Mouse (Mus musculus): ENCODE data around the gene Abcc10. TPM values are rescaled to one million over a fixed set of nuclear protein-coding genes. Genes with fewer than 3 reads are reported as not detected.

Abcc10 gene
- total and polyA plus RNA-seq, 3 experiments, result 1.1 to 4.1 (median 3.8) TPM

DNA sequence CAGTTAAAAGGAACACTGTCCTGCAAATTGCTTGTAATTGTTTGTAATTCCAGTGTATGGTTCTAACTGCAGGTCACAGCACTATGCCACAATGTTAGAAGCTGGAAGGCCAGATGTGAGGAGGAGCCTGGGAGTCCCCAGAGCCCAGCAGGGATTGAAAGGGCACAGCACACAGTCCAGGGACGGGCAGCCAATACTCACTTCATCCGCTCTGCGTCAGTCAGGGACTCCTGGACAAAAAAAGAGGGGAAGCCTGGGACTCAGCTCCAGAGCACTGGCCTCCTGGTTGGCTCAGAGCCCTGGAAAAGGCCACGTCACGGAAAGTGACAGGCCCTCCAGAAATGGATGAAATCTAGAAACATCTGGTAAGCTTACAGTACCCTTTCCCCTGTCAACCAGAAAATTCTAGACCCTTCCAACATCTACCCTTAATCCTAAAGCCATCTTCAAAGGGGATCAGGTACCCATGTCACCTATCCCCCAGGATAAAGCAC is 65.9 kb downstream of the Abcc10 start:
- TF ChIP-seq TCF12 (IDR thresholded peaks at IDR 0.05; ENCODE audit: low read depth, low read length), result no peak
- no peak for TF ChIP-seq RAD21 (IDR thresholded peaks at IDR 0.05; ENCODE audit: low read depth, low read length)
- TF ChIP-seq GABPA (IDR thresholded peaks at IDR 0.05; ENCODE audit: insufficient replicate concordance, low read depth, low read length), result no peak
- TF ChIP-seq ETS1 (conservative IDR thresholded peaks at IDR 0.05; ENCODE audit: low read depth, low read length), result no peak
- TF ChIP-seq KAT2A (IDR thresholded peaks at IDR 0.05; ENCODE audit: insufficient replicate concordance, low read length), result no peak
- no peak for TF ChIP-seq POLR2AphosphoS2 (IDR thresholded peaks at IDR 0.05; ENCODE audit: low read depth, low read length)
- no peak for TF ChIP-seq SMC3 (IDR thresholded peaks at IDR 0.05; ENCODE audit: low read depth, low read length)
- TF ChIP-seq ZKSCAN1 (IDR thresholded peaks at IDR 0.05; ENCODE audit: borderline replicate concordance, low read depth, low read length), result no peak
- TF ChIP-seq MAFK (IDR thresholded peaks at IDR 0.05; ENCODE audit: insufficient replicate concordance, low read length), result no peak
- no peak for TF ChIP-seq EP300 (IDR thresholded peaks at IDR 0.05; ENCODE audit: low read length)
- TF ChIP-seq ZC3H11A (IDR thresholded peaks at IDR 0.05; ENCODE audit: low read depth, low read length), result no peak
- TF ChIP-seq BHLHE40 (IDR thresholded peaks at IDR 0.05; ENCODE audit: low read depth, low read length), result no peak
- no peak for TF ChIP-seq MAX (IDR thresholded peaks at IDR 0.05; ENCODE audit: low read length)
- Histone ChIP-seq H3K4me3 (replicated peaks in 1 of 3; ENCODE audit: low read depth in 2 of 3, low read length in 2 of 3, poor library complexity in 1 of 3) (no peak overlapping the region), H3K4me2 (ENCODE audit: insufficient read depth, low read depth, poor library complexity, severe bottlenecking) (no peak overlapping the region), H3K27me3 (replicated peaks) (no peaks in the 10 kb centered on the region), H3K36me3 (replicated peaks in 1 of 2; ENCODE audit: control insufficient read depth in 1 of 2, insufficient read depth in 1 of 2, low read length in 1 of 2) (peaks cover 80 to 100% of the 10 kb centered on the region in 2 experiments), H3K27ac (ENCODE audit: insufficient read depth, low read depth) (no peak overlapping the region), H3K4me1 (ENCODE audit: control insufficient read depth in 1 of 2, insufficient read depth in 2 of 2) (no peaks in the 10 kb centered on the region), H3K79me2 (replicated peaks; ENCODE audit: control insufficient read depth, extremely low read depth, insufficient read depth, poor library complexity, severe bottlenecking) (no peaks in the 10 kb centered on the region), H3K9me3 (replicated peaks; ENCODE audit: low read length) (no peaks in the 10 kb centered on the region), H3K9ac (ENCODE audit: insufficient read depth, low read depth) (no peak overlapping the region)
- in situ Hi-C loops (cut with MboI; ENCODE audit: low pct_ligation_motif_present, low pct_unique_long_range_greater_than_20kb, low sequenced_read_pairs) (no loop called here), dilution Hi-C loops (cut with MboI; ENCODE audit: extremely low pct_ligation_motif_present, extremely low pct_unique_long_range_greater_than_20kb, low sequenced_read_pairs) (no loop called here)
- DNase-seq (ENCODE audit: extremely low read depth), result no peak

DNA sequence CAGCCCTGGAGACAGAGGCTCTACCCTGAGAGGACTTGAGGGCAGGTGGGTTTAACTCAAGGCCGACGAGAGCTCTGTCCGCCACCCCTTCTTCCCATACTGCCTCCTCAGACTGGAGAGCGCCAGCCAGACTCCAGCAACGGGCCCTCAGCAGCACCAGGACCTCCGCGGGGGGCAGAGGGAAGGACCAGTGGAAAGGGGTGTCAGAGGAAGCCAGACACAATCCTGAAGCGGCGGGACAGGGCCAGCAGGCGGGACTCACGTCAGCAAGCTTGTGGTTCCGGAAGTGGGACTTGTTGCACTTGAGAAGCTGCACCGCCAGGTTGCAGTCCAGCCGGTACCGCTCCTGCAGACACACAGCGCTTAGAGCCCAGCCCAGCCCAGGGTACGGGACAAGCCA is 68.5 kb downstream of the Abcc10 start:
- DNase-seq (ENCODE audit: extremely low read depth), result no peak
- TF ChIP-seq MAX (IDR thresholded peaks at IDR 0.05; ENCODE audit: low read length) (no peak), NRF1 (IDR thresholded peaks at IDR 0.05; ENCODE audit: low read depth, low read length) (no peak), HCFC1 (IDR thresholded peaks at IDR 0.05; ENCODE audit: low read depth, low read length) (no peak), SIN3A (IDR thresholded peaks at IDR 0.05; ENCODE audit: low read length) (no peak), RCOR1 (conservative IDR thresholded peaks at IDR 0.05; ENCODE audit: low read depth, low read length) (no peak), CTCF (conservative IDR thresholded peaks at IDR 0.05 in 1 of 2, IDR thresholded peaks at IDR 0.05 in 1 of 2; ENCODE audit: low read depth in 2 of 2, low read length in 2 of 2) (no peak), JUN (IDR thresholded peaks at IDR 0.05; ENCODE audit: insufficient read depth, low read depth, low read length) (no peak), MXI1 (IDR thresholded peaks at IDR 0.05; ENCODE audit: low read depth, low read length) (no peak), GABPA (IDR thresholded peaks at IDR 0.05; ENCODE audit: insufficient replicate concordance, low read depth, low read length) (no peak)
- in situ Hi-C loops (cut with MboI; ENCODE audit: low pct_ligation_motif_present, low pct_unique_long_range_greater_than_20kb, low sequenced_read_pairs), result no loop called here
- Histone ChIP-seq H3K4me3 (replicated peaks in 1 of 3; ENCODE audit: low read depth in 2 of 3, low read length in 2 of 3, poor library complexity in 1 of 3) (no peak overlapping the region), H3K9me3 (replicated peaks; ENCODE audit: low read length) (no peaks in the 10 kb centered on the region), H3K4me1 (ENCODE audit: control insufficient read depth in 1 of 2, insufficient read depth in 2 of 2) (peaks cover 0 to under 1% of the 10 kb centered on the region in 2 experiments; a peak in 1 of 4 replicates), H3K9ac (ENCODE audit: insufficient read depth, low read depth) (no peak overlapping the region), H3K27ac (ENCODE audit: insufficient read depth, low read depth) (no peak overlapping the region), H3K27me3 (replicated peaks) (no peaks in the 10 kb centered on the region), H3K36me3 (replicated peaks in 1 of 2; ENCODE audit: control insufficient read depth in 1 of 2, insufficient read depth in 1 of 2, low read length in 1 of 2) (peaks cover 74 to 87% of the 10 kb centered on the region in 2 experiments), H3K79me2 (replicated peaks; ENCODE audit: control insufficient read depth, extremely low read depth, insufficient read depth, poor library complexity, severe bottlenecking) (no peaks in the 10 kb centered on the region), H3K4me2 (ENCODE audit: insufficient read depth, low read depth, poor library complexity, severe bottlenecking) (no peak overlapping the region)
- dilution Hi-C loops (cut with MboI; ENCODE audit: extremely low pct_ligation_motif_present, extremely low pct_unique_long_range_greater_than_20kb, low sequenced_read_pairs), result no loop called here

Measured in CH12.LX (cell line).